Mouse (Mus musculus): ENCODE measurements at regions not wholly inside any gene's neighbourhood (a gene's known extent, or its start where the extent isn't known, plus 50 kb on each side); places are given as distances from the start of the nearest gene placed in this dataset.

DNA sequence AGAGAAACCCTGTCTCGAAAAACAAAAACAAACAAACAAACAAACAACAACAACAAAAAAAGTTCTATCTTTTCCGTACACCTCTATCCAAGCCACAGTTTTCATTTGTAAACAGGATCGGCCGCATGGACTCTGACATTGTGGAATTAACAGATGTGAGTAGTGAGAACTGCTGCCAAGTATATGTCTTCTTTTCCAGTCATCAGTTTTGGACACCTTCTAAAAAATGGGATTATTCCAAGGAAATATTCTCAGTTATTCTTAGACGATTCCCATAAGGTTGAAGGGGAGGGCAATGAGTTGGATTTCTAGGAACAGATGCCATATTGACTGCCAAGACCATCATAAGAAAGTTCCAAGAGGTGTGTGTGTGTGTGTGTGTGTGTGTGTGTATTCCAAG, 891.2 kb upstream of the Lrrc6 start:
- no peak for DNase-seq (ENCODE audit: low spot score in 2 of 2)

DNA sequence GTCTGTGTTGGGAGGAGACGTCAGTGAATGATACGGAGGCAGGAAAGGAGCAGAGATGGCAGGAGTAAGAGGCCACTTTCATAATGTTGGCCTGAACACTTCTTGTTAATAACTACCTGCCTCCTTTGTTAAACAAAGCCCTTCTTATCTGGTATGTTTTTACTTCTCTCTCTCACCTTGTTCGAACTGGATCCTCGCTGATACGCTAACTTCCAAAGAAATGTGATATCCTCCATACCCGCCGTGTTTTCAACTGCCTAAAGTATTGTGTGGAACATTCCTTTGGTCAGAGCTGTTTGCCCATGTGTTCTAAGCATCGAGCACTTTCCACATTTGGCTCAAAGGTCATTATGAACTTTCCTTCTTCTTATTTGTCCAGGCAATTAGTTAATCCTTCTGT, 887.8 kb upstream of the Lrrc6 start:
- DNase-seq (ENCODE audit: low spot score in 2 of 2), result no peak

DNA sequence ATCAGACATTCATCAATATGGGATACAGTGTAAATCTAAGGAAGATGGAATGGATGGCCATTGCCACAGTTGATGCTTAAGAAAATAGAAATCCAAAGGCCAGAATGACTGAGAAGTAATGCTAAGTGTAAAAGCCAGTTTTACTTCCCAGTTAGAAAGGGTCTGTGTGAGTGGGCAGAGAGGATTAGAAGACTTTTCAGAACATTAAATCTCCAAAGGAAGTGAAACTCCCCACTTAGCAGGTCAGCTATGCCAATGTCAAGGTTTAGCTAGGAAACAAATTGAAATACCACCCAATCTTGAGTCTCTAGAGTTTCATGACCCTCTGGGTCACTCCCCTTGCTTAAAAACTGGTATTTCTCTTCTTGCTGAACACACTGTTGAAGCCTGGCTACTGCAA, 886.2 kb upstream of the Lrrc6 start:
- no peak for DNase-seq (ENCODE audit: low spot score in 2 of 2)

DNA sequence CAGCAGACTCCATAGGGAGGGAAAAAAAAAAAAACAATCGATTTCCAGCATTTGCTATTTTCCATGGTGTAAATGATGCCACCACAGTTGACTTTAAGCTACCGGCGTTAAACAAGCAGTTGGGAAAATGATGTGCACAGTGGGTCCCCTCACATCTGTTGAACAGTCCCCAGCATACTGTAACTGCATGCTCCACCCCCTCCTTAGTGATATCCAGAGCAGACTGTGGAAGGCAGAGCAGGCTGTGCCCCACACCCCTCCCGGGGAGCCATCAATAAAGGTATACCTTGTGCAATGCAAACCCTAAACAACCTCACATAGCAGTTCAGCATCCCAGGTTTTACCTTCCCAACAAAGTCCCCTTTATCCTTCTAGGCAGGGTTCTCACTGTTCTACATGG, 872.9 kb upstream of the Lrrc6 start:
- DNase-seq (ENCODE audit: low spot score in 2 of 2), result no peak

DNA sequence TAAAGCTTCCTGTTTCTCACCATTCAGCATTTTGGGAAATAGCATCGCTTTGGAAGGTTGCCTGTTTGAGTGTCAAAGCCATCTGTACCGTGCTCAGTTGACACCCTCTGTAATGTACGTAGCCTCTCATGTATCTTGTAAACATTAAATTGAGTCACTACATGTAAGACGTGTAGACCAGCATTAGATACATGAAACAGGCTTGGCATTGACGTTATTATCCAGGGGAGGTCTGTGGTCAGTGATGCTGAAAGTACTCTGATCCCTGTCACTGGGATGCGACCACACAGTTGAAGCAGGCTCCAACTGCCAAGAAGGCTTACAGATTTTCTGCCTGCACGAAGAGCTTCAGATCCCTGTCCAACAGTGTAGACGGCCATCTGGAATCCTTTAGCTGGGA, 872.3 kb upstream of the Lrrc6 start:
- DNase-seq (ENCODE audit: low spot score in 2 of 2), result no peak

DNA sequence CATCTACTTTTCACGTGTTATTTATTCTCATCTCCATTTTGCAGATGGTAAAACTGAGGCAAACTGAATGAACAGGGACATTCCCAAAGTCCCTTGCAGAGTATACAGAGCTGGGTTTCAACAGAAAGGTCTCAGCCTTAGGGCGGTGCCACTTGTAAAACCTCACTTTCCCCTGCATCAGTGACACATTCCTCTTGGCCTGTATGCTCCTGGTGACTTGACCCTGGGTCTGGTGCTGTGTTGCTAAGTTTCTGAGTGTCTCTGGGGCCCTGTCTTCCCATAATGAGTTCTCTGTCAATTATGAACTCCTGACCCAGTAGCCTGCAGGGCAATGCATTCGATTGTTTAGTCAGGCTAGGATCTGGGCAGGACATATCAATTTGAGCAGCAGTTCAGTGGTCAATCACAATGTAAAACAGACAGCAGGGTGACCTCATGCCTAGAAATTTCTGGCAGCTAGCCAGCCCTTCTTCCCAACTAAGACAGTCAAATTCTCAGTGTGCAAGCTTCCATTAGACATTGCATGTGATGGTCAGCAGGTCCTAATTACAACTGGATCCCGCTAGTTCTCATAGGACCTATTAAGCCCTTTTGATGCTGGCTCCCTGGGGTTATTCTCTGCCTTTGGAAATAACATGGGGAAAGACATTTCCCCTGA, 863.5 kb upstream of the Lrrc6 start:
- no peak for DNase-seq (ENCODE audit: low spot score in 2 of 2)

DNA sequence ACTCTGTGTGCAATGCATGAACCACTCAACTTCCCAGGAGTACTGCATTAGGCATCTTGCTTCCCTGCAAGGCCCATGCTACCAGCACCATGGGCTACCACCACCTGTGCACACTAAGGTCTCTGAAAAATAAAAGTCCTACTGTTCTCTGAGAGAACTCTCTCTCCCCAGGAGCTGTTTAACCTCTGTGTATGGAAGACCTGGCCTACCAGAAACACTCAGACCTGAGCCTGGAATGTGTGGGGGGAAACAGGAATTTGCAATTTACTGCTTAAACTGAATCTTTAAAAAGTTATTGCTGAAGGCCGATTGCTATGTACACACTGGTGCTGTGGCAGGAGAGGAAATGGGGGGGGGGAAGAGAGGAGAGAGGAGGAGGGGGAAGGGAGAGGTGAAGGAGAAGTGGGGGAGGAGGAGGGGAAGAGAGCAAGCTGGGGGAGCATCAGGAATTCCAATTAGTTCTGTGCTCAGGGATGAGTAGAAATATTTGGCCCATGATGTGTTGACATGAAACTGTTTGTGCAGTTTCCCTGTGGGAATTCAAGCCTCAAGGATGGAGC, 860.4 kb upstream of the Lrrc6 start:
- no peak for DNase-seq (ENCODE audit: low spot score in 2 of 2)

DNA sequence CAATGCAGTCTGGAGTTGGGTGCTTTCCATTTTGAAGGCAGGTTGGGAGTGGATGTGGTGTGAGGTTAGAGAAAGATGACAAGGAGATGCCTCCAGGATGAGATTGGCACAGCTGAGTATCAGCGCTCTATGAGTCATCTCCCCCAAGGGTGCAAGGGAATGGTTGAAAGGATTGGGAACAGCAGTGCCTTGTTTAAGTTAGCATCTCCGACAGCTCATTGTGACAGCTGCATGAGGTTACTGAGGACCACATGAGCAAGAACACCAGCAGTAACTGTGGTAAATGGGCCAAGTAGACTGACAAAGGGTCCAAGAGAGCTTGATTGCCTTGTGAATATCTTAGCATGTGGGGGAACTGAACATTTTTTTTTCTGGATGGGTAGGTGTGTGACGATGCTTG, 857.2 kb upstream of the Lrrc6 start:
- no peak for DNase-seq (ENCODE audit: low spot score in 2 of 2)

DNA sequence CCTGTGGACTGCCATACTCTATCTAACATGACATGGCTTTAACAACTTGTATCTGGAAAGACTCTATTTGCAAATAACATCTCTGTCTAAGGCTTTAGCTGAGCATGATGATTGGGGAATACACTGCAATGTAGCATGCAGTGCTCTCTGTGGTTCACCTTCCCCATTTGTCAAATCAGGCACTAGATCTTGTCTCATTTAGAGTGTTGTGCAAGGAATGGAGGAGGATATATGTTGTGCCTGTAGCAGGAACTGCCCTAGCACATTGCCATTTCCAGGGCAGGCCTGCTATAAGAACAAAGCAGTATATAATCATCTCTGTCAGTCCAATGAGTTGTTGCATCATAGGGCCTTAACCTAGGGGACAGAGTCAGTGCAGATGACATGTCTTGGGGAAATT, 854.6 kb upstream of the Lrrc6 start:
- DNase-seq (ENCODE audit: low spot score in 2 of 2), result no peak

DNA sequence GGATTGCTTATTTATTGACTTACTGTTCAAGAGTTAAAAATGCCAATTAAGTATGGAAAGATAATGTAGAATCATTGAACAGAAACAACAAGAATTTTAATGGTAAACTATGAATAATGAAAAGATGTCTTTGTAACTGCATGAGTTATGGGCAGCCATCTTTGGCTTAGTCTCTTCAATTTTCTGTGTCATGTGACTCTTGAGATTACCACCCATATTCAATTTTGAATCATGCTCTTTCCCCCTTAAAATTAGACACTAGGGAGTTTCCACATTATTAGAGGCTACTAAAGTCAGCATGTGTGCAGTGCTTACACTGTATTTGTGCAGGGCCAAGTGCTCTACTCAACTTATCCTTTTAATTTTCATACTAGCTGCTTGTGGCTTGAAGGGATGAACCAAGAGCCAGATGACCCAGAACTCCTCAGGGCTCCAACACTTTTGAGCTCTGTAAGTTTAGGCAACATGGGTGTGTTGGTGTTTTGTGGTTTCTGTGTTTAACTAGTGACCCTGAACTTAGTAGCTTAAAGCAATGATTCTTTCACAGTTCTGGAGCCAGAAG, 854.0 kb upstream of the Lrrc6 start:
- DNase-seq (ENCODE audit: low spot score in 2 of 2), result no peak

DNA sequence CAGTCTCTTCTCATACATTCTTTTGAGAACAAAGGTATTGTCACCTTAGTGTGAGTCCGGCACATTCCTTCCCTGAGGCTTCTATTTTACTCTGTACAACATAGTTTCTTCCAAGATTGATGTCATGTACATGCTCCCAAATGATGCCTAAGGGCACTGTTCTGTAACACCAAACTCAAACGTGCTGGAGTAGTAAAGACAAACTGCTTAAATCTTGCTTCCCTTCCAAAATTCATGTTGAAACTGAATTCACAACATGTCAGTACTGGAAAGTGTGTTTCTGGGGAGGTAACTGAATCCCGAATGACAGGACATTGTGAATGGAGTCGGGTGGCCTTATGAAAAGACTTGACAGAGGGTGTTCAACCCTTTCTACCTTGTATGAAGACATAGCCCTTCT, 848.8 kb upstream of the Lrrc6 start:
- no peak for DNase-seq (ENCODE audit: low spot score in 2 of 2)

DNA sequence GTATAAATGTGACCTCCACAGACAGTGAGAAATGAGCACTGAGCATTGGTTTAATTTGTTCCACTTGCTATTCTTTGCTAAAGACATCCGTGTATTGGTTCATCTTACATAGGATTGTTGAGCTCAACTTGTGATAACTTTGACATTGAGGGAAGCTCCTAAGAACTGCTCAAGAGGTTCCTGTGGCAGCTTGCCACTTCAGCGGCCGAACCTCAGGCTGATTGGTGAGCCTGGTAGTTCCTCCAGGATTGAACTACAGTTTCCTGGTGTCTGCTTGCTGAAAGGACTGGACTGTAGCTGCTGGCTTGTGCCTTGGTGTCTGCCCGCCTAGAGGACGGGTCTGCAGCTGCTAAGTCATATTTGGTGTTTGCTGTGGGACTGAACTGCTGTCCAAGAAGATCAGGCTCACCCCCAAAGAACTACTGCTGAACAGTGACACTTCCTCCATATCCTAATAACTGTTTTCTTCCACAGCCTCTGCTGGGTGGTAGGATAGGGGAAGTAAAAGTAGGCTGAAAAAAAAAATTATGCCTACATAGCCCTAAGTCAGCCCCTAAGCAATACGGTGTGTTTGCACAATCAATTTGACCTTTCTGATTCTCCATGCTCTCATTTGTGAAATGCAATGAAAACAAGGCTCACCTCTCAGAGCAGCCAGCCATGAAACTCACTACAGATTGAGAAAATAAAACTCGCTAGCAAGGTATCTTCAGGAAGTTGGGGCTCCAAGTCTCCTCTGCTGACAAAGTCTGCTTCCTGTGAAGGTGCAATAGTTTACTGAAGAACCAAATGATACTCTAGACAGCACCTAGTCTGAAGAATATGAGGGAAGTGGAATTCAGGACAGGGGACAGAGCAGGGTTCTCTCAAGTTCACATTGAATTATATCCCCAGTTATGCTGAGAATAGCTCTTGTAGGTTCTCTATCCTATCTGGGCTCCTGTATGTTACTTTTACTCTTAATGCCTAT, 844.8 kb upstream of the Lrrc6 start:
- DNase-seq (ENCODE audit: low spot score in 2 of 2), result no peak

DNA sequence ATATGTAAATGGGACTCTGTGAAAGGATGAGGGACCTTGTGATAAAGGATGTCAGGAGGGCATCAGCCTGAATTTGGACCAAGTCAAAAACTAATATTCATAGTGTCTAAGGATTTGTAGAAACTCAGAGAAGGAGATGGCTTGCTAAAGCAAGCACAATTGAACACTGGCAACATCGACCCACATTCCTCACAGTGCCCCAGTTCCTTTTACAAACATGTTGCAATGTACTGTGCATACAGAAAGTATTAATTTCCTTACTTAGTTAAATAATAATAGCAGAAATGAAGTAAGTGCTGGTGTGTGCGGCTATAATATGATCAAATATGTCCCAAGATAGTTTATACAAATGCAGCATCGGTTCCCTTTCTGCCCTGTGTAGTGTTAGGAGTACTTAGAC, 841.3 kb upstream of the Lrrc6 start:
- DNase-seq (ENCODE audit: low spot score in 2 of 2), result no peak

DNA sequence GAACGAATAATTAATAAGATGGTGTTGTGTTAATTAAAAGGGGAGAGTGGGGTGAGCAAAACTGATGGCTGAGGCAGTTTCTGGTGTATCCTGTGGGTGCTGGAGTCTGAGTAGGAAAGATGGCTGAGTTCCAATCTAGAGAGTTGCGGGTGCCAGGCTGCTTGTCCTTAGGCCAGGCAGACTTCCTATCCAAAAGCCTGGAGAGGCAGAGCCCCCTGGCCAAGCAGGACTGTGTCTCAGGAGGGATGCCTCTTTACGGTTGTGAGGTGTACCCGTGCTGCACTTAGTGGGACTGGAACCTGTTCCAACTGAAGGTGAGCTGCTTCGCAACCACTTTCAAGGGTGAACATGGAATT, 836.3 kb upstream of the Lrrc6 start:
- DNase-seq (ENCODE audit: low spot score in 2 of 2), result no peak

DNA sequence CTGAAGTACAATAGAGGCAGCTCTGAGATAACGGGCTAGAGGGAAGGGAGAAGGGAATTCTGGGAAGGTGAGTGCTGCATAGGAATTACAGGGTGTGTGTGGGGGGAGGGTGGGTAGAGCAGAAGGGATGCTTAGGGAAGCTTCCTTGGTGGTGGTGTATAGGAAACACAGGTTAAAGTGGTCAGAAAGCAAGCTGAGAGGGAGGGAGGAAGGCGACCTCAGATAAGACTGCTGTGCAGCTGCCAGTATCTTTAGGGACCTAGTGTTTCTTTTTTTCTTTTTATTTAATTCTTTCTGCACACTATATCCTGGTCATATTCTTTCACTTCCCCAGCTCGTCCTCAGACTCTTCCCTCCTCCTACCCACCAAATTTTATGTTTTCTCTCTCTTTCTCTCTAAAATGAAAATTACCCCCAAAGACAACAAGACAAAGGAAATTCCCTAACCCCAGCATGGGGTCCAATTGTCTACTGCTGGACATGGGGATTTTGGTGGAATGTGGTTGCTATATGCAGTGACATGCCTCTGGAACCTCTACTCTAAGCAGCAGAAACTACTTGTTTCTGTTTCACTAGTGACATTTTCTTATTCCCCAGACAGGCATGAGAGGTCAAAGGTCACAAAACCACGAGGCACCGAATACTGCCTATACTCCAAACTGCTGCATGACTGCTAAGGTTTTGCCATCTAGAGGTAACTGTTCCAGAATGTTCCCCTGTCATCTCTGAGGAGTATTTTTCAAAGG, 835.8 kb upstream of the Lrrc6 start:
- no peak for DNase-seq (ENCODE audit: low spot score in 2 of 2)

DNA sequence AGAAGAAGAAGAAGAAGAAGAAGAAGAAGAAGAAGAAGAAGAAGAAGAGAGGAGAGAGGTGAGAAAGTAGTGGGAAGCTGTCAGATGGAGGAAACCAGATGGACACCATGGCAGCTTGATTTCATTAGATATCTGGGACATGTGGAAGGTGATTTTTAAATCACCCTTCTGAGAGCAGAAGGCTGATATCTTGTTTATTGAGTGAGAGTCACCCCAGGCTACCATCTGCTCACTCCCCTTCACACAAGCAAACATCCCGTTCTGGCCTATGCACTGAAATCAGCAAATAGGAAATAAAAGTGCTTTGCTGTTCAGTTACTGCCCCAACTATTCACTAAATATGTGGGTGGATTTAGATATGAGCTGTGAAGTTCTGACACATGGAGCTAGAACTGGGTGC, 831.8 kb upstream of the Lrrc6 start:
- no peak for DNase-seq (ENCODE audit: low spot score in 2 of 2)

DNA sequence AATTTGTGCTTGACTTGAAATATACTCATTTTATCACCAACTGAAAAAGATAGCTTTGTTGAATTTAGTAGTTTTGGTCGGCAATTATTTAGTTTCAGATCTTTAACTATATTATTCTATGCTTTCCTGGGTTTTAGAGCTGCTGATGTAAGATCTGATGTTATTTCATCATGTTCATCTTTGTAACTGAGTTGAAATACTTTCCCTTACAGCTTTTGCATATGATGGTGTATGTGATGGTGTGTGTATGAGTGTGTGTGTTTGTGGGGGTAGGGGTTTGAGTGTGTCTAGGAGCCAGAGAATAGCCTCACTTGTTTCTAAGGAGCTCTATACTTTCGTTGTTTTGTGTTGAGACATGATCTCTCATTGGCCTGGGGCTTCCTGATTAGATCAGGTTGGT, 819.6 kb upstream of the Lrrc6 start:
- no peak for DNase-seq (ENCODE audit: low spot score in 2 of 2)

DNA sequence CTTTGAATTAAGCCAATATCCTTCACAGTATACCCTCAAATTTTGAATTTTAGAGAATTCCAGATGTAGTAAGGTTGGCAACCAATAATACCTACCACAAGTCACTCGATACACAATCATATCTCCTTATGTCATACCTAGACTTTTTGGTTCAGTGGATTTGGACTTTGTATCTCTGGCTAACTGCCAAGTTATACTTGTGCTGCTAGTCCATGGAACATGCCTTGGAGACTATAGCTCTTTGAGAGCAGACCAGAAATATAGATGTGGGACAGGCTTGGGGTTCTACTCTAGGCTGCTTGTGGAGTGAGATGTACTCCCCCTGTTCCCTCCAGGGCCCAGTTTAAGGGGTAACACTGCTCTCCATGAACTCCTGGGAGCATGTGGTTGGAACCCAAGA, 814.5 kb upstream of the Lrrc6 start:
- DNase-seq (ENCODE audit: low spot score in 2 of 2), result no peak

DNA sequence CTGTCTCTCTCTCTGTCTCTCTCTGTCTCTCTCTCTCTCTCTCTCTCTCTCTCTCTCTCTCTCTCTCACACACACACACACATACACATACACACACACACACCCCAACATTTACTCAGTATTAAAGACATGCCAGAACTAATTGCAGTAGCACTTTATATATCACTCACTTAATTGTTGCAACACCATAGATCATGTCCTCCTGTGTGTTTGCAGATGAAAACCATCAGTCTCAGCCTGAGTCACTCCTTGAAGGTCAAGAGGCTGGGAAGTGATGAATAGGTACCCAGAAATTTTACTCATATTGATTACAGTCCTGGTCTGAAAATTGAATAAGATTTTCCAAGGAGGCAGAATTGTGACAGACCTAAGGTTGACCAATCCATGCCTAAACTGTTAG, 812.9 kb upstream of the Lrrc6 start:
- no peak for DNase-seq (ENCODE audit: low spot score in 2 of 2)

DNA sequence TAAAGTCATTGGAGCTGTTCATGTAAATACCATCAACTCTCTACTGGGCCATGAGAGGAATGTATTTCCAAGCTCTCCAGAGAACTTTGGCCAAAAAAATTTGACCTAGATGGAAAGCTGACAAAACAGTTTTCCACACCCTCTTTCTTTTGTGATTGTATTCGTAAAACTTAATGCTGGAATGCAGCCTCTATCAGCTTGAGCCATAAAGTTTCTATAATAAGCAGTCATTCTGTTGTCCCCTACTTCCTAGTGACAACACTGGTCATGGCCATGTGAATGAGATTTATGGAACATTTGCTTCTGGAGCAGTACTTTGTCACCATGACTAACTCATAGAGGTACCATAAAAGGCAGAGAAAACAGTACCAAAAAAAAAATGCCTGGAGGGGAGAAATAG, 805.0 kb upstream of the Lrrc6 start:
- no peak for DNase-seq (ENCODE audit: low spot score in 2 of 2)

DNA sequence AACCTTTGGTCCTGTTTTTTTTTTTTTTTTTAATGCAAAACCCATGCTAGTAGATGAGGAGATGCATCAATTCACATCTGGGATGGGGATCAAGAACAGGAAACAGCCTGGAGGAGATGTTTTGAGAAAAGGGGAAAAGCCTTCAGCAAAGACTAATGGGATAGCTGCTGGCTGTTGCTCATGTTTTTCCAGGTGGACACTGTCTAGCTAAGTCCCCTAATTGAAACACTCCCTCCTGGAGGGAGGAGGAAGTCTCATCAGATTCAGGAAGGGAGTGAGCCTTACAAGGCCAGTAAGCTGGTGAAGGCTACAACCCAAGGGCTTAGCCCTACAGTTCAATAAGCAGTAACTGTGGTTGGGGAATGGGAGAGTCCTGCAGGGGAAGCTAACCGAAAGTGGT, 803.1 kb upstream of the Lrrc6 start:
- DNase-seq (ENCODE audit: low spot score in 2 of 2), result no peak

DNA sequence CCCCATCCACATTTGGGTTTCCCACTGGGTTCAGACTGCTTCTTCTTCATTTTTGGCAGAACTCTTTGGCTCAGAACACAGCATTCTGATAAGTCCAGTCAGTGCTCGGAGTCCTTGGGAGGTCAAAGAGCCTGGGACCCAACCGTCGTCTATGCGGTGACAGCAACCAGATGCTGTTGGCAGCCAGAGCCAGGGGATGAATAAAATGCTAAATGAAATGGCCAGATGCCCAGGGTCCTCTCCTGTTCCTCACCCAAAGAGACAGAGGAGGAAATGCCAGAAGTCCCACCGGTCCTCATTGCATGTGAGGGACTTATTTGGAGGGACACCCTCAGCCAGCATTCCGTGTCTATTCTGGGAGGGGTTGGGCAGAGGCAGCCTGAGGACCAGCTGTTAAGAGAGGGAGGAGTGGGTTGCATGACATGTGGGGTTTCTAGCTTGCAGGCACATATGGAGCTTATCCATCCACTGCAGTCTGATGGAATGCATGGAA, 801.2 kb upstream of the Lrrc6 start:
- DNase-seq (ENCODE audit: low spot score in 2 of 2), result no peak
